Mouse (Mus musculus): ENCODE measurements around the gene Rfx5.
A peak's percentile ranks its signal among the peaks of the same experiment; 100 is the strongest.
"Not testable (repeated sequence)": the region's sequence is repeated elsewhere in the genome, so short reads cannot be mapped to it uniquely, and the experiment has no call there.

Gene Rfx5

GRCm38 (mm10) chr3:94936147-94936546 is 17.7 kb upstream of the Rfx5 start:
- not testable (repeated sequence) for DNase-seq (ENCODE audit: low spot score)

DNA sequence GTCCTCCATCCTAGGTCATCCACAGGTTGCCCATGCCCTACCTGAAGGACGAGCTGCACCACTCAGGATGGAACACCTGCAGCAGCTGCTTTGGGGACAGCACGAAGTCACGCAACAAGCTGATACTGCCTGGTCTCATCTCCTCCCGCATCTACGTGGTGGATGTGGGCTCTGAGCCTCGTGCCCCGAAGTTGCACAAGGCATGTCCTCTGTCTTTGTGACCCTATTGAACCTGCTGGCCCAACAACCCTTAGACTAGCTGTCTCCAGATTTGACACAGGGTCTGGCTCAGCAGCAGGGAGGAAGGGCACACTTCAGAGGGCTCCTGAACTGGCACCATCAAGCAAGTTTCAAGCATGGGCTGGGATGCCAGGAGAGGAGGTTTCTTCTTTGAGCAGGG is 16.7 kb upstream of the Rfx5 start:
- not testable (repeated sequence) for DNase-seq (ENCODE audit: low spot score)

GRCm38 (mm10) chr3:94940033-94940432 is 13.8 kb upstream of the Rfx5 start:
- DNase-seq (ENCODE audit: low spot score): not testable (repeated sequence)

- DNase-seq (ENCODE audit: low spot score): not testable (repeated sequence)
These were observed 11.5 kb upstream of the Rfx5 start for GRCm38 (mm10) chr3:94942211-94942967.

- DNase-seq (ENCODE audit: low spot score): not testable (repeated sequence)
These were observed 10.2 kb upstream of the Rfx5 start for GRCm38 (mm10) chr3:94943706-94944105.

DNA sequence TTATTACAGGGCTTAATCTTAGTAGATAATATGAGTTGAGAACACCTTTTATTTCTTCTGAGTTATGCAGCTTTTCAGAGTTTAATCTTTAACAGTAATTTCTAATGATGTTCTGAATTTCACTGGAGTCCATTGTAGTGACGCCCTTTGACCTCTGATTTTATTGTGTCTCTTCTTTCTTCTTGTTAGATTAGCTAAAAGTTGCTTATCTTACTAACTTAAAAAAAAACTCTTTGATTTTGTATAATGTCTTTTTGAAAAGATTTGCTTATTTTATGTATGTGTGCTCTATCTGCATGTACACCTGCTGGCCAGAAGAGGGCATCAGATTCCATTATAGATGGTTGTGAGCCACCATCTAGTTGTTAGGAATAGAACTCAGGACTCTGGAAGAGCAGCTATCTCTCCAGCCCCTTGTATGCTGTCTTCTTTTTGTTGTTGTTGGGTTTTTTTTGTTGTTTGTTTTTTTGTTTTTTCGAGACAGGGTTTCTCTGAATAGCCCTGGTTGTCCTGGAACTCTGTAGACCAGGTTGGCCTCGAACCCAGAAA is 5.7 kb upstream of the Rfx5 start:
- no peak for DNase-seq (ENCODE audit: low spot score)

GRCm38 (mm10) chr3:94949645-94950044 is 4.2 kb upstream of the Rfx5 start:
- no peak for DNase-seq (ENCODE audit: low spot score)

GRCm38 (mm10) chr3:94952806-94953205 is 1.1 kb upstream of the Rfx5 start:
- no peak for DNase-seq (ENCODE audit: low spot score)

GRCm38 (mm10) chr3:94953384-94953763 is 501 bp upstream of the Rfx5 start:
- no peak for DNase-seq (ENCODE audit: low spot score)

DNA sequence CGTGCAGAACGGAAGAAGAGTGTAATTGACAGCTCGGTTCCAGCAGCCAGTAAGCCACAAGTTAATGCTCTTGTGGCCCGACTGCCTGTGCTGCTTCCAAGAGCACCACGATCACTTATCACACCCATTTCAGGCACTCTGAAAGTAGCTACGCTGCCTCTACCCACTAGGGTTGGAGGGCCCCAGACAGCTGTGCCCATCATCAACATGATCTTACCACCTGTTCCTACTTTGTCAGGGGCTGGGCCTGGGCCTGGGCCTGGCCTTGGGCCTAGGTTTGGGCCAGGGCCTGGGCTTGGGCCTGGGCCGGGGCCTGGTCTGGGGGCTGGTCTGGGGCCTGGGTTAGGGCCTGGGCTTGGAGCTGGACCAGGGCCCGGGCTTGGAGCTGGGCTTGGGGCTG is 4.4 kb downstream of the Rfx5 start:
- DNase-seq (ENCODE audit: low spot score): no peak

DNA sequence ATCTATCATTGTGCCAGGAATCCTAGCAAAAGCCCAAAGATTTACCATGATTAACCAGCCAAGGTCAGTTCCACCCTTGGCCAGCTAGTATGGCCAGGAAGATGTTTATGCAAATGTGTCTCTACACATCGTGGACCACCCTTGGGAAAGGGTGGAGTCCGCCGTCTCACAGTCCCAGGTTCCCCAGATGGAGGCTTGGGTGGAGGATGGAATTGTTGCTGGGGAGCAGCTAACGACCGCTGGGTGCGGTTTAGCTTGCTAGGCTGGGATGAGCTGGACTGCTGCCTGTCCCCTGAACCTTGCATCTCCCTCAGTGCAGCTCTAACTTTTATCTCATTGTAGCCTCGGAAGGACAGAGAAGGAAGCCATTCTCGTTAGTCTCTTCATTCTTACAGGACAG is 6.0 kb downstream of the Rfx5 start:
- no peak for DNase-seq (ENCODE audit: low spot score)

DNA sequence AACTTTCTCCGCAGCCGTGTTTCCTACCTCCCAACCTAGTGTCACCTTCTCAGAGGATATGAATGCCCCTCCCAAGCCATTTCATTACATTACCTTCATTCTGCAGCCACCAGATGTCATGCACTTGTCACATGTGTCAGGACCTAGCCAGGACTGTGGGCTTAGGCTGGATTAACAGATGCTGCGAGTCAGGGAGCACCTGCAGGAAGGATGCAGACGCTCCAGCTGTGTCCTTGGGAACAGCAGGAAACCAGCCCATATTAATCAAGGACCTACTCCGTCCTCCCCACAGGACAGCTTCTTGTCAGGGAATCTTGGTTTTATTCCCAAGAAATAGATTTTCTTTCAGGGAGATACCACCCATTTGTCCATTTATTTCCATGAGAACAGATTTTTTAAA is 6.4 kb downstream of the Rfx5 start:
- DNase-seq (ENCODE audit: low spot score): no peak

DNA sequence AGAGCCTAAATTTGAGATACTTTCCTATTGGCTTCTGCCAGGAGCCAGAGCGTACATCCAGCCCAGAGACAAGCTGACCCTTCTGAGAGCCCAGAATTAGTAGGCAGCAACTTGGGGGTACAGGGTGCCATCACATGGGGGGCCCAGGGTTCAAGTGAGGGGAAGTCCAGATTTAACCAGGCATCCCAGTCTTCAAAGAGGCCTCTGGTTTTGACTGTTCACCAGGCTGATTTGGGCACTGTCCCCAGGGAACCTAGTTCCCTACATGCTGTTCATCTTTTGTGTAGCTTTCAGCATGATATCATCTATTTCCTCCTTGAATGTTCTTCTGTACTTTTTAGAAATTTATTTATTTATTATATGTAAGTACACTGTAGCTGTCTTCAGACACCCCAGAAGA is 11.1 kb downstream of the Rfx5 start:
- DNase-seq (ENCODE audit: low spot score): no peak

- no peak for DNase-seq (ENCODE audit: low spot score)
These were observed 12.0 kb downstream of the Rfx5 start for GRCm38 (mm10) chr3:94965878-94966277.

DNA sequence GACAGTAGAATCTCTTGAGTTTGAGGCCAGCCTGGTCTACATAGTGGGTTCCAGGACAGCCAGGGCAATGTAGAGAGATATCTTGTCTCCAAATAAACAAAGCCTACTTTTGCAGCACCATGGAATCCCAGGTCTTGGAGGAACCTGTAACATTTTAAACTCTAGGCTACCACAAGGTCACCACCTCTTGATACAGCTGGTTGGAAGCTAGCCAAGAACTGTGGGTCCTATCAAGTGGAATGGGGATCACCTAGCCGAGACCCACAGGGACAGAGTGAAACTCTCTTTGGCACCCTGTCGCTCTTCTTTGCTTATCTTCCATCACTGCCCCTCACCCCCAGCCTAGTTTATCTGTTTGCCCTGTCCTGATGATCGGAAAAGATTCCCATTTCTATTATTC is 18.7 kb downstream of the Rfx5 start:
- DNase-seq (ENCODE audit: low spot score): no peak

DNA sequence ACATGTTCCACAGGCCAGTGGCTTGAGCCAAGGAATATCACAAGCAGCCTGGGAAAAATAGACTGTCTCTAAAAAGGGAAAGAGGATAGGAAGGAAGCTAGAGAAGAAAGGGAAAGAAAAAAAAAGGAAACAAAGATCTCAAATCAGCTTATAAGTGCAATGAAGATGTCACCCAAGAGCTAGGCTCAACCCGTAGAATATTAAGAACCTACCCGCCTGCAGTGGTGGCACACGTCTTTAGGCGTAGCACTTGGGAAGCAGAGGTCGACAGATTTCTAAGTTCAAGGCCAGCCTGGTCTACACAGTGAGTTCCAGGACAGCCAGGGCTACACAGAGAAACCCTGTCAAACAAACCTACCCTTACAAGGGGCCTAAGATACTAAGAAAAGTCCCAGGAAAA is 19.7 kb downstream of the Rfx5 start:
- DNase-seq (ENCODE audit: low spot score): no peak

DNA sequence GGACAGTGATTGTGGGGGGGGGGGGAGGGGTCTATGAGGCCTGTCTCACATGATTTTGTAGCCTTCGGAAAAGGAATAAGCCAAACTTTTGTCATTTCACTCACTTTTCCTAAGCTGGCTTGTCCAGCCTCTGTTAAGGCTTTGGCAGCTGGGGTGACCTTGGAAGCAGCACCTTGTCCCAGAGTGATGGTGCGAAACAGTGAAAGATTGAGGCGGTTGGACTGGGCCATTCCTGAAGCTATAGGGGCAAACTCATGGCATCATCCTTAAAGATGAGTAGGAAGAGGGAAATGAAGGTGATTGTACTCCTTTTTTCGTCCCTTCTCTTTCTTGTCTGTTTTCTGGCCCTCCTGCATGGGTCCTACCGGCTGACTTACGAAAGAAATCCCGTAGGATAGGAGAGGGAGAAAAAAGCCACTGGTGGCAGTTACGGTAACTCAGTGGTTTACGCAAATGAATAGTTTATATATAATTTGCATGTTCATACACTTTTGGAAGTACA is 20.2 kb downstream of the Rfx5 start:
- DNase-seq (ENCODE audit: low spot score): no peak

- DNase-seq (ENCODE audit: low spot score): peak; percentile 77
These were observed 20.9 kb downstream of the Rfx5 start, which contains the start of gene Pi4kb for GRCm38 (mm10) chr3:94974528-94975422. TSS of gene Pi4kb (plus strand) at chr3:94974731.

GRCm38 (mm10) chr3:94984312-94984711 is 30.4 kb downstream of the Rfx5 start:
- DNase-seq (ENCODE audit: low spot score): no peak

- DNase-seq (ENCODE audit: low spot score): no peak
These were observed 31.6 kb downstream of the Rfx5 start for GRCm38 (mm10) chr3:94985513-94985912.

- peak; percentile 28 for DNase-seq (ENCODE audit: low spot score)
These were observed 33.7 kb downstream of the Rfx5 start for GRCm38 (mm10) chr3:94987578-94987977.

DNA sequence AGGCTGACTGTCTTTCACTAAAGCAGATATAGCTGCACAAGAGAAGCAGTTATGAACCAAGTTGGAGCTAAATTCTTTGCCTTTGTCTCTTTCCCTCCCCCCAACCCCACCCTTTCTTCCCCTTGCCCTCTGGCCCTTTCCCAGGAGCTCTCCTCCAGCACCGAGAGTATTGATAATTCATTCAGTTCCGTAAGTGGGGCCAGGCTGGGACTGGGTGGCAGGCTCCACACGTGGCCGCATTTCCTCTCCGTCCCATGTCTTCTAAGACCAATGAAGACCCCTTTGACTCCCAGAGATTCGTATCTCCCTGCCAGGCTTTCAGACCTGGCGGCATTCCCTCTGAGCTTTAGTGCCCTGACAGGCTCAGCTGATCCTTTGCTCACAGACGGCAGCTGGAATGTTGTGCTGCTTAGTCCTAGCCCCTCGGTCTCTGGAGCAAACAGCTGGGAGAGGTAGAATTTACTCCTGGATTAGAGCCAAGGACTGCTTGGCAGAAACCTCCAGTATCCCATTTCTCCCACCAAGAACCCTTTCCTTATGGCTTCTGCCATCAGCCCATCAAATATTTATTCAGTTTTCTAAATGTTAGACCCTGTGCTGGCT is 35.4 kb downstream of the Rfx5 start:
- no peak for DNase-seq (ENCODE audit: low spot score)

Data from ovary, postnatal 14 days (tissue).